Mouse (Mus musculus): Measurements from ENCODE around the gene Tmem231.

The Tmem231 gene

DNA sequence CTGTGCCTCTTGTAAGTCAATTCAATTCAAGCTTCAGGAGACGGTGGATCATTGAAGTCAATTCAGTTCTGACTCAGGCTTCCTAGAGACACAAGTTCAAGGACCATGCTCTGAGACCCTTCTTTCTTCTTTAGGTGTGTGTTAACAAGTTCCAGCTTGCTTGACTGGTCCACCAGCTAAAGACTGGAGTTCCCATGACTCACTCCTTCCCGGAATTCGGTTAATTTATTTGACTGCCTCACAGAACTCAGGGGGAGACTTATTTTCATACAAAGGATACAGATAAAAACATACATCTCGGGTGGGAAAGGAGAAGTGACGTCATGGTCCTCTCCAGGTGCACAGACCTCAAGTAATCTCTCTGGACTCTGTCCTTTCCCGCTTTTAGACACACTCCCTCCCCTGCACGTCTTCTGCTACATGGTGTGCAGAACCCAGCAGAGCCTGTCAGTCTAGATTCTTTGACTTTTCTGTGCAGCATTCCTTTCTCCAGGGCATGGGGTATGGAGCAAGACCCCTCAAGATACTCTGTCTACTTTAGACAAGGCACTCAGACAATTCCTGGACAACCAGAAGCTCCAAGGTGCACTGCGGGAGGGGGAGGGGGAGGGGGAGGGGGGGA is 28.1 kb downstream of the Tmem231 start:
- DNase-seq (ENCODE audit: low read depth, low spot score) = no peak
- Histone ChIP-seq H3K36me3 (ENCODE audit: control insufficient read depth, insufficient read depth, low read length, poor library complexity, severe bottlenecking) (no peaks in the 10 kb centered on the region), H3K27me3 (ENCODE audit: control insufficient read depth, insufficient read depth, low read length, poor library complexity, severe bottlenecking) (no peaks in the 10 kb centered on the region)

DNA sequence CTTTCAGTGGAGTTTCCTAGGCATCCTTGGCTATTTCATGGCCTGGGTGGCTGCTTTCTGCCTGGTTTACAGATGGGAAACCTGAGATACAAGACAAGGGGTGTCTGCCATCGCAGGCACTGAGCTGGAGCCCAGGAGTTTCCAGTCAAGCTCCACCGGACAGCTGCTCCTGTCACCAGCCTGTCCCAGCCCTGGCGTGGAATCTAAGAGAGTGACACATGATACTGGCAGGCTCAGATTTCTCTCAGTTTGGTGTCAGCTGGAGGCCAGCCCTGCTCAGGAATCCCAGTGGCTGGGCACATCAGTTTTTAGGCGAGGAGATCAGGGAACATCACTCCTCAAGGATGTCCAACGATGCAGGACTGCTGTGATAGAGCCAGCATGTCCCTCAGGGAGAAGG is 31.6 kb downstream of the Tmem231 start:
- no peaks in the 10 kb centered on the region for H3K27me3 ChIP-seq (ENCODE audit: control insufficient read depth, insufficient read depth, low read length, poor library complexity, severe bottlenecking)
- H3K36me3 ChIP-seq (ENCODE audit: control insufficient read depth, insufficient read depth, low read length, poor library complexity, severe bottlenecking) = no peaks in the 10 kb centered on the region
- no peak for DNase-seq (ENCODE audit: low read depth, low spot score)

DNA sequence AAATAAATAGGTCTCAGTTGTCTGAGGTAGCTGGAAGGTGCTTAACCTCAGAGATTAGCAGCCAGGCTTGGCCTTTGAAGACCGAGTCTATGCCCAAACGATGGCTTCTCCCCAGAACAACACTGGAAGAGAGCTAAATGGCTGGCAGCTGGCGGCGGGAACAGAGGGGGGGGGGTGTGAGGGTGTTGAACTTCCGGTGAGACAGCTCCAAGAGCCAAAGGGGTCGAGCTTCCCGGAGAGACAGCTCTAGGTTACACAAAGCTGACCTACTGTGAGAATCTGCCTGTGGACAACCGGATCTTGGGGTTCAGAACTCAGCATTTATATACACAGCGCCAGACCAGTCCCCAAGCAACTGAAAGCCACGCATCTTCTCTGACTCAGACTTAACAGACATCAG is 35.1 kb downstream of the Tmem231 start:
- no peaks in the 10 kb centered on the region for H3K27me3 ChIP-seq (ENCODE audit: control insufficient read depth, insufficient read depth, low read length, poor library complexity, severe bottlenecking)
- no peaks in the 10 kb centered on the region for H3K36me3 ChIP-seq (ENCODE audit: control insufficient read depth, insufficient read depth, low read length, poor library complexity, severe bottlenecking)
- DNase-seq (ENCODE audit: low read depth, low spot score) = no peak

- no peak for DNase-seq (ENCODE audit: low read depth, low spot score)
- no peaks in the 10 kb centered on the region for H3K36me3 ChIP-seq (ENCODE audit: control insufficient read depth, insufficient read depth, low read length, poor library complexity, severe bottlenecking)
- H3K27me3 ChIP-seq (ENCODE audit: control insufficient read depth, insufficient read depth, low read length, poor library complexity, severe bottlenecking) = no peaks in the 10 kb centered on the region
Measured at GRCm38 (mm10) chr8:111894955-111895354, 38.7 kb downstream of the Tmem231 start.

GRCm38 (mm10) chr8:111892615-111893014 is 41.1 kb downstream of the Tmem231 start:
- DNase-seq (ENCODE audit: low read depth, low spot score) = no peak

GRCm38 (mm10) chr8:111891983-111892382 is 41.7 kb downstream of the Tmem231 start:
- no peaks in the 10 kb centered on the region for H3K27me3 ChIP-seq (ENCODE audit: control insufficient read depth, insufficient read depth, low read length, poor library complexity, severe bottlenecking)
- no peak for DNase-seq (ENCODE audit: low read depth, low spot score)

More at GRCm38 (mm10) chr8:111892615-111893014, 41.1 kb downstream of the Tmem231 start:
- Histone ChIP-seq H3K36me3 (ENCODE audit: control insufficient read depth, insufficient read depth, low read length, poor library complexity, severe bottlenecking) (no peaks in the 10 kb centered on the region), H3K27me3 (ENCODE audit: control insufficient read depth, insufficient read depth, low read length, poor library complexity, severe bottlenecking) (no peaks in the 10 kb centered on the region)

GRCm38 (mm10) chr8:111890911-111891303 is 42.8 kb downstream of the Tmem231 start:
- H3K36me3 ChIP-seq (ENCODE audit: control insufficient read depth, insufficient read depth, low read length, poor library complexity, severe bottlenecking) = no peaks in the 10 kb centered on the region
- H3K27me3 ChIP-seq (ENCODE audit: control insufficient read depth, insufficient read depth, low read length, poor library complexity, severe bottlenecking) = no peaks in the 10 kb centered on the region
- DNase-seq (ENCODE audit: low read depth, low spot score) = no peak

More at GRCm38 (mm10) chr8:111891983-111892382, 41.7 kb downstream of the Tmem231 start:
- no peaks in the 10 kb centered on the region for H3K36me3 ChIP-seq (ENCODE audit: control insufficient read depth, insufficient read depth, low read length, poor library complexity, severe bottlenecking)

GRCm38 (mm10) chr8:111889931-111890910 is 43.5 kb downstream of the Tmem231 start:
- H3K27me3 ChIP-seq (ENCODE audit: control insufficient read depth, insufficient read depth, low read length, poor library complexity, severe bottlenecking) = no peaks in the 10 kb centered on the region; the same call in 1 of the 2 replicates
- DNase-seq (ENCODE audit: low read depth, low spot score) = no peak
- no peaks in the 10 kb centered on the region for H3K36me3 ChIP-seq (ENCODE audit: control insufficient read depth, insufficient read depth, low read length, poor library complexity, severe bottlenecking)

DNA sequence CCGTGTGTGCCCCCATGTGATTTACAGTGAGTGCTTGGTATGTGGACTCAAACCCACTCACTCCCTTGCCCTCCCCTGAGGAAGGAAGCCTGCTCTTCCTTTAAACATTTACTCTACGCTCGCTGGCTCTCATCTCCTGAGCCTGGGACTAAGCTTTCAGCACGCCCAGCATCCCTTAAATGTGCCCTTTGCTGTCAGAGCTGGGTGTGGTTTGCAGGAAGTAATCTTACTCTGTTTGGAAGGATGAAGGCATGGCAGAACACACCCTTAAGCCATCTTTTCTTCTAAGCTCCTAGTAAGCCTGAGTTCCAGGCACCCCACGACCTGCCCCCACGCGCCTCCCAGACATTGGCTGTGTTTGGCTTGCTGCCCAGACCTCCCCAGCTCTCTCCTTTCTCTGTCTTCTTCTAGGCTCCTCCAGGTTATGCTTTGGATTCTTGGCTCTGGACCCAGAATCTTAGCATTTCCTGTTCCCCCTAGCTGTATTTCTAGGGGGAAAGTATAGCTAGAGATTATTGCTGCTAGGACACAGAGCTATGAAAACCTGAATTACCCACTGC is 45.5 kb downstream of the Tmem231 start:
- no peak for DNase-seq (ENCODE audit: low read depth, low spot score)
- Histone ChIP-seq H3K27me3 (ENCODE audit: control insufficient read depth, insufficient read depth, low read length, poor library complexity, severe bottlenecking) (no peaks in the 10 kb centered on the region; the same call in 1 of the 2 replicates), H3K36me3 (ENCODE audit: control insufficient read depth, insufficient read depth, low read length, poor library complexity, severe bottlenecking) (no peaks in the 10 kb centered on the region)

DNA sequence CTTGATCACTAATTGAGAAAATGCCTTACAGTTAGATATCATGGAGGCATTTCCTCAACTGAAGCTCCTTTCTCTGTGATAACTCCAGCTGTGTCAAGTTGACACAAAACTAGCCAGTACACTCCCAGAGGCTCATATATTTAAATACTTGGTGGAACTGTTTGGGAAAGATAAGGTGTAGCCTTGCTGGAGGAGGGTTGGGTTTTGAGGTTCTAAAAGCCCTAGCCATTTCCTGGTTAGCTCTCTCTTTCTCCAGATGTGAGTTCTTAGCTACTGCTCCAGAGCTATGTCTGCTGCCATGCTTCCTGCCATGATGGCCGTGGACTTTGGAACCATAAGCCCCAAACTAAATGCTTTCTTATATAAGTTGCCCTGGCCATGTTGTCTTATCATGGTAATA is 46.2 kb downstream of the Tmem231 start:
- no peaks in the 10 kb centered on the region for H3K36me3 ChIP-seq (ENCODE audit: control insufficient read depth, insufficient read depth, low read length, poor library complexity, severe bottlenecking)
- H3K27me3 ChIP-seq (ENCODE audit: control insufficient read depth, insufficient read depth, low read length, poor library complexity, severe bottlenecking) = no peaks in the 10 kb centered on the region; the same call in 1 of the 2 replicates
- DNase-seq (ENCODE audit: low read depth, low spot score) = no peak

- no peak for DNase-seq (ENCODE audit: low read depth, low spot score)
- Histone ChIP-seq H3K36me3 (ENCODE audit: control insufficient read depth, insufficient read depth, low read length, poor library complexity, severe bottlenecking) (no peaks in the 10 kb centered on the region), H3K27me3 (ENCODE audit: control insufficient read depth, insufficient read depth, low read length, poor library complexity, severe bottlenecking) (no peaks in the 10 kb centered on the region; the same call in 1 of the 2 replicates)
Measured at GRCm38 (mm10) chr8:111883615-111884014, 50.1 kb downstream of the Tmem231 start.

- Histone ChIP-seq H3K27me3 (ENCODE audit: control insufficient read depth, insufficient read depth, low read length, poor library complexity, severe bottlenecking) (no peaks in the 10 kb centered on the region; the same call in 1 of the 2 replicates), H3K36me3 (ENCODE audit: control insufficient read depth, insufficient read depth, low read length, poor library complexity, severe bottlenecking) (no peaks in the 10 kb centered on the region)
- peak; percentile 70 for DNase-seq (ENCODE audit: low read depth, low spot score)
Measured at GRCm38 (mm10) chr8:111881591-111881990, 52.1 kb downstream of the Tmem231 start.

DNA sequence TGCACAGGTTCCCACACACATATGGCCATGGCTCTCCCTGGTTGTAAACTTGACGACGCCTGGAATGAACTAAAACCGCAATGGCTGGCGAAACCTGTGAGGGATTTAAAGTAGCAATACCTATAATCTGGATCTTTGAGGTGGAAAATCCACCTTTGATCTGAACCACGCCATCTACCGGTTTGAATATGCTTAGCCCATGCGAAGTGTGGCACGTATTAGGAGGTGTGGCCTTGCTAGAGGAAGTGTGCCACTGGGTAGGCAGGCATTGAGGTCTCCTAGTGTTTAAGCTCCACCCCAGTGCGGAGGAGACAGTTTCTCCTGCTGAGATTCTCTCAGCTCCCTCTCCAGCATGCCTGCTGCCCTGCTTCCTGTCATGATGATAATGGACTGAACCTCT is 56.0 kb downstream of the Tmem231 start:
- Histone ChIP-seq H3K36me3 (ENCODE audit: control insufficient read depth, insufficient read depth, low read length, poor library complexity, severe bottlenecking) (no peaks in the 10 kb centered on the region), H3K27me3 (ENCODE audit: control insufficient read depth, insufficient read depth, low read length, poor library complexity, severe bottlenecking) (no peaks in the 10 kb centered on the region; the same call in 1 of the 2 replicates)
- peak; percentile 54 for DNase-seq (ENCODE audit: low read depth, low spot score)

- Histone ChIP-seq H3K27me3 (ENCODE audit: control insufficient read depth, insufficient read depth, low read length, poor library complexity, severe bottlenecking) (no peaks in the 10 kb centered on the region; the same call in 1 of the 2 replicates), H3K36me3 (ENCODE audit: control insufficient read depth, insufficient read depth, low read length, poor library complexity, severe bottlenecking) (no peaks in the 10 kb centered on the region)
- peak; percentile 99 for DNase-seq (ENCODE audit: low read depth, low spot score)
Measured at GRCm38 (mm10) chr8:111876355-111876948, 57.2 kb downstream of the Tmem231 start, which contains the start of gene Tmem170. Gene Tmem170, minus strand, starts transcription at chr8:111876750.

Data from splenic B cell, adult 2 months (primary cell).